Mouse (Mus musculus): ENCODE measurements at regions not wholly inside any gene's neighbourhood (a gene's known extent, or its start where the extent isn't known, plus 50 kb on each side); places are given as distances from the start of the nearest gene placed in this dataset.
"Not testable (repeated sequence)": the region's sequence is repeated elsewhere in the genome, so short reads cannot be mapped to it uniquely, and the experiment has no call there.

DNA sequence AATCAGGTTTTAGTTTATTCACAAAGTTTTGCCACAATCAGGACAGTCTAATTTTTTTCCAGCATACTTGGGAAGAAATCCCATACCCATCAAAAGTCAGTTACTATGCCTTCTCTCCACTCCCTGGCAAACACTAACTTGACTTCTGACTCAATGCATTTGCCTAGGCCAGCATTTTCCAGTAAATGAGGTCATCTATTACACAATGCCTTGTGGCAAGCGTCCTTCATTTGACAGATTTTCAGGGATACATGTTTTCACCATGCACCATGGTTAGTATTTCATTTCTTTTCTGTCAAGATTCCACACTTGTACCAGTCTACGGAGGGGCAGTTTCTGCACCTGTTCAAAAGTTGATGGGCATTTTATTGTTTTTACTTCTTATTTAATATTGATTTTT is 88.4 kb upstream of the Slc2a12 start:
- DNase-seq (ENCODE audit: low spot score in 2 of 2): not testable (repeated sequence)

DNA sequence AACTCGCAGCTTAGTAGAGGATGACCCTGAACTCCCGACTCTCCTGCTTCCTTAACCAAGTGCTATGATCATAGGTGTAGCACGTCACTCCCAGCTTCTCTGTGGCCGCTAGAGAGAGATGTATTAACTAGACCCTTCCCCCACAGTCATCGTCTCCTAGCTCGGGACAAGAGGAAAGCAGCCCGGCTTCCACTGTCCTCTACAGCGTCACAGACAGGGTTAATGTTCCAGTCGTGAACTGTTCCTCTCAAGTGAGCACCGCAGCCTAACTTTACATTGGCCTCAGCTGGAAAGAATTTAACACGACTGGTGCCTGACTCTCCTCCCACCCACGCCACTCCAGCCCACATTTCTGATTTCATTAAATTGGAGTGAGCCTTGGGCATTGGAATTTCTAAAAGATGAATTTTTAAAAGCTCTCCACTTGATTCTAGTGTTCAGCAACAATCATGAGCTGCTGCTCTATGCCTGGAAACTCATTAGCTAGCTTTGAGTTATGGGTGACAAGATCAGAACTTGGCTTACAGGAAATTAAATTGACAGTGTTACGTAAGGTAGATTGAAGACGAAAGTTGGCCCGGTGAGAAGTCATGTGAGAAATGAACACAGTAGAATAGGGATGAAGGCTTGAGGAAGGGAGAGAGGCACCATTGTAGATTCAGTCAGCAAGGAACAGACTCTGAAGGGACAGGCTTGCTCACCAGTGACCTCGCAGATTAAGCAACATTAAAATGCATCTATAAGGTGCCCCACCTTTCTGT is 75.4 kb upstream of the Slc2a12 start:
- not testable (repeated sequence) for DNase-seq (ENCODE audit: low spot score in 2 of 2)

DNA sequence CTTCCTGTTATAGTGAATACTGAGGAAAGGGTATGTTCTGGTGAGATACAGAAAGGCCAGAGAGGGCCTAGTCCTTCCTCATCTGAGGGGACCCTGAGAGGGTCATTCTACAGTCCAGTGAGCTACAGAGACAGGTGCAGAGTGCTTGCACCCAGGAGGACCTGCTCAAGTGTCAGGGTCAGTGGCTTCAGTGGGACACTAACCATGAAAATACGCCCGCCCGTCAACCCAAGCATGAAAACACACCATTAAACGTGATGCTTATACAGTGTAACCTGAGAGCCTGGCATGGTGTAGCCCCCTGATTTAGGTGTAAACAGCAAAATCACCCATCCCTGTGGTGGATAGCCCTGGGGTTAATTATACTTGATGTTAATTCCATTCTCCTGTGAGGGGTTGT is 70.8 kb upstream of the Slc2a12 start:
- DNase-seq (ENCODE audit: low spot score in 2 of 2): not testable (repeated sequence)

DNA sequence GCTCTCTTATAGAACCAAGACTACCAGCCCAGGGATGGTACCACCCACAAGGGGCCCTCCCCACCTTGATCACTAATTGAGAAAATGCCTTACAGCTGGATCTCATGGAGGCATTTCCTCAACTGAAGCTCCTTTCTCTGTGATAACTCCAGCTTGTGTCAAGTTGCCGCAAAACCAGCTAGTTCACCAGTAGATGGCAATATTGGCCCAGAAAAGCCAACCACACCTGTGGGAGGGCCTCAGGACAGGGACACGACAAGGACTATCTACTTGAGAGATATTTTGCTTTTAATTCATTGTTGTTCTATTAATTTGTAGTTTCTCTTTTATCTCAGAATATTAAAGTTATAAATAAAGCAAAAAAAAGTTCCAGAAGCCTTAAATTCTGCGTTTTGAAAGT is 65.4 kb upstream of the Slc2a12 start:
- DNase-seq (ENCODE audit: low spot score in 2 of 2): peak in 1 of 2 experiments; percentile 37

DNA sequence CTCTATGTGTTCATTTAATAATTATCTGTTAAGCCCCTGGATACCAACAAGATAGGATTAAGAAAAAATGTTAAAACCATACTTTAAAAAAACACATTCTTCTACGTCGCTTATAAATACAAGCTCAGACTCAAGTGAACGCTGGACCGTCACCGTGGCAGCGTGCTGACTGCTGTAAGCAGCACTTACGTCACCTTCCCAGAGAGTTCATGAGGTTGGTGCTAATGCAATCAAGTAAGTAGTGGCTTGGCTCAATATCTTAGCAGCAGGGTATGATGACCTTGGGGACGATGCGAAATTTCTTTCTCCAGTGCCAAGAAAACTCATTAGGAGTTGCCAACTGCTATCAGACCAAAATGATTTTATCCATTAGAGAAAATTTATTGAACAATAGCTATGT is 63.5 kb upstream of the Slc2a12 start:
- DNase-seq (ENCODE audit: low spot score in 2 of 2): not testable (repeated sequence)

DNA sequence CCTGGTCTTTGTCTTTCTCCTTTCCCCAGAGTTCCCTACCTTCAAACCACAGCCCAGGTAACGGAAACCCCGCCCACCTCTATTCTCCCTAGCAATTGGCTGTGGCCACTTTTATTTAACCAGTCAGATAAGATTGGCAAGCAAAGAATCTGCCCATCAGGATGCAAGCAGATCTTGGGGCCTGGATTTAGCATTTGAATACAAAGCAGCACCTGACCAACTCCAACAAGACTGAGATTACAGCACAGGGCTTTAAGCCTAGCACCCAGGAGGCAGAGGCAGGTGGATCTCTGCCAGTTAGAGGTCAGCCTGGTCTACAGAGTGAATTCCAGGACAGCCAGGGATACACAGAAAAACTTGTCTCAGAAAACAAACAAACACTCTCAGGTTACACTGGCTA is 61.5 kb upstream of the Slc2a12 start:
- not testable (repeated sequence) for DNase-seq (ENCODE audit: low spot score in 2 of 2)

DNA sequence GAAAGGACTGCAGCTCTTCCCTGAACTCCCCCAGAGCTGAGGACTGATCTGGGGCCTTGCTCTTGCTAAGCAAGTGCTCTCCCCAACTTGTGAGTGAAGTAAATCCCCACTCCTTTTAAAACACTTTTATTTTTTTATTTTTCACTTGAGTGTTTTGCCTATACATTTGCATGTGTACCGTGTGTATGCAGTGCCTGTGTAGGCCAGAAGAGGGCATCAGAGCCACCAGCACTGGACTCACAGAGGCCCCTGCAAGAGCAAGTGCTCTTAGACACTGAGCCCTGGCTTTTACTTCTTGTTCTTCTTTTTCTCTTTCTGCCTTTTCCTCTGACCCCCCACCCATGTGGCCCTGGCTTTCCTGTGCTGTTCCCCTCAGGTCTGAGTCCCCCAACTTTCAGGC is 56.2 kb upstream of the Slc2a12 start:
- DNase-seq (ENCODE audit: low spot score in 2 of 2): not testable (repeated sequence)

DNA sequence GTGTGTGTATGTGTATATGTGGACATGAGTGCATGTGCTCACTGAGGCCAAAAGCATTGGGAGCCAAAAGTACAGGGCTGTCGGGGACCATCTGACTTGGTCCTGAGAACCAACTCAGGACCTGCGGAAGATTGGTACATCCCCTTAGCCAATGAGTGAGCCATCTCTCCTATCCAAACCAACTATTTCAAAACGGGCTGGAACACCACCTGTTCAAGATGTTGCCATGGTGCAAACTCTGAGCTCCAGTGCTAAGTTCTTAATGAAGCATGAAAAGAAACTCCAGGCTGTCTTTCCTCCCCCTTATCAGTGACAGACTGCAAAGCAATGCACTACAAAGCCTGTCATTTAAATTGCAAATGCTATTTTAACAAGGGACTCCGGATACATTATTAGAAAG is 53.1 kb upstream of the Slc2a12 start:
- DNase-seq (ENCODE audit: low spot score in 2 of 2): not testable (repeated sequence)

DNA sequence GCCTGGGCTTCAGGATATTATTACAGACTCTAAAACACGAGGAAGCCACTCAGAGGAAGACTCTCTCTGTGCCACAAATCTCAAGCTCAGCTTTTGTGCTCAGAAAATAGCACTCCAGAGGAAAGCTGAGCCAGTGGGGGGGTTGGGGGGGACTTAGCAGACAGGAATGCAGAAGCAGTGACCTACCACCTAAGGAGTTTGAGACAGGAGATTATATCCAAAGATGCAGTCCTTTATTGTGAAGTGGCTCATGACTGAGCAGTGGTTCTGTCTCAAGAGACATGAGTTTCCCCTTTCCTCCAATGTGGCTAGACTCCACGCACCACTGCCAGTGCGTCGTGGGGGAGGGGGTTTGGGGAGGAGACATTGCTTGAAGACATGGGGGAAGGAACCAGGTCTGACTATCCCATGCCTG is 52.6 kb upstream of the Slc2a12 start:
- DNase-seq (ENCODE audit: low spot score in 2 of 2): not testable (repeated sequence)

DNA sequence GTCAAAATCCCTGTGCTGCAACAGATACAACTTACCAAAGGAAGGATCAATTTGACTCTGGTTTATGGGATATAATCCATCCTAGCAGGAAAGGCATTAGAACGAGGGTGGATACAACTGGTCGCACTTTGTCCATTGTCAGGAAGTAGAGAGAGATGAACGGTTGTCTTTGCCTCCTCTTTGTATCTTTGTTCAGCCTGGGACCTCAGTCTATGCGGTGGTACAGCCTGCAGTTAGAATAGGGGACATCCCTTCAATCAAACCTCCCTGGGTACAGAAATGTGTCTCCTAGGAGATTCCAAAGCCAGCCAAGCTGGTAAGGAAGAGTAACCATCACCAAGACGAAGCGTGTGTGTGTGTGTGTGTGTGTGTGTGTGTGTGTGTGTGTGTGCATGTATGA is 52.1 kb upstream of the Slc2a12 start:
- DNase-seq (ENCODE audit: low spot score in 2 of 2): not testable (repeated sequence)
